Mouse (Mus musculus): ENCODE measurements around the gene Pkmyt1. TPM values are rescaled to one million over a fixed set of nuclear protein-coding genes. Genes with fewer than 3 reads are reported as not detected.
"Not testable (repeated sequence)": the region's sequence is repeated elsewhere in the genome, so short reads cannot be mapped to it uniquely, and the experiment has no call there.

Gene Pkmyt1
- total RNA-seq, 2 experiments from 2014 or later: 5.3 to 5.4 TPM

- no peak for DNase-seq (ENCODE audit: low spot score in 2 of 2)
These were observed 20.2 kb downstream of the Pkmyt1 start for GRCm38 (mm10) chr17:23746311-23746710.

GRCm38 (mm10) chr17:23746767-23747166 lies 20.6 kb downstream of the Pkmyt1 start:
- no peak for DNase-seq (ENCODE audit: low spot score in 2 of 2)

DNA sequence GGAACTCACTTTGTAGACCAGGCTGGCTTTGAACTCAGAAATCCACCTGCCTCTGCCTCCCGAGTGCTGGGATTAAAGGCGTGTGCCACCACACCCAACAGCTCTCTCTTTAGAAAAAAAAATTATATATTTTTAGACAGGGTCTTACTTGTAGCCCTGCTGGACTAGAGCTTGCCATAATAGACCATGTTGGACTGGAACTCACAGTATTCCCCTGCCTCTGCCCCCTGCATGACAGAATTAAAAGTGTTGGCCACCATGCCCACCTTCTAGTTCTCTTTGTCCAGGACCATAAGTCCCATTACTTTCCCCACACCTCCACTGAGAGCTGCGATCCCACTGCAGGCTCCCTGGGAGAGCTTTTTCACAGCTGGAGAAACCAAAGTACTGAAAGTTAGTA lies 21.3 kb downstream of the Pkmyt1 start:
- DNase-seq (ENCODE audit: low spot score in 2 of 2): no peak

GRCm38 (mm10) chr17:23748026-23748425 lies 21.9 kb downstream of the Pkmyt1 start:
- DNase-seq (ENCODE audit: low spot score in 2 of 2): no peak

DNA sequence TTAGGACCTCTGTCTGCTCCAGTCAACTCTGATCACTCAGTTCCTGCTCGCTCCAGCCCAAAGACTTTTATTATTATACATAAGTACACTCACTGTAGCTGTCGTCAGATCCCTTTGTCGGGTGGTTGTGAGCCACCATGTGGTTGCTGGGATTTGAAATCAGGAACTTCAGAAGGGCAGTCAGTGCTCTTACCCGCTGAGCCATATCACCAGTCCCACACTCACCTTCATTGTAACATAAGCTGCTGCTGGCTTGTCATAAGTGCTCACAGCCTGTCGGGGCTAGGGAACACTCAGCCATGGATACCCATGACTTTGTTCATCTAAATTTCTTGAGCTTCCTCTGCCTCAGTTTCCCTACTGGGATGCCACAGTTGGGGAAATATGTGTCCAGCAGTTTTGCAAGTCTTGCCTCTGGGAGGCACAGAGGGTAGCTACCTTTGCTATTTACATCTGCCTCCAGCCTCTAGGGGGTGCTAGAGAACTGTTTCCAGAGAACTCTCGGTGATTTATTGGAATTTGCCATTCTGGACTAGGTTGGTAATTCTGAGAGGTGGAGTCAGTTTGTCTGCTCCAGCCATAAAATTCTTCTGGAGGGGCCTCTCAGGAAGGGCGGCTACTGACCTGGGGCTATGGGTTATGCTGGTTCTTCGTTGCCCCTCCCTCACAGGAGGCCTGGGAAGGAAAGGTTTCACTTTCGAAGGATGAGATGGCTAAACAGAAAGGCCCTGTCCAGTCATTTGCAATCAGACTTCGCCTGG lies 22.7 kb downstream of the Pkmyt1 start:
- DNase-seq (ENCODE audit: low spot score in 2 of 2): peak; percentile 70 to 79

DNA sequence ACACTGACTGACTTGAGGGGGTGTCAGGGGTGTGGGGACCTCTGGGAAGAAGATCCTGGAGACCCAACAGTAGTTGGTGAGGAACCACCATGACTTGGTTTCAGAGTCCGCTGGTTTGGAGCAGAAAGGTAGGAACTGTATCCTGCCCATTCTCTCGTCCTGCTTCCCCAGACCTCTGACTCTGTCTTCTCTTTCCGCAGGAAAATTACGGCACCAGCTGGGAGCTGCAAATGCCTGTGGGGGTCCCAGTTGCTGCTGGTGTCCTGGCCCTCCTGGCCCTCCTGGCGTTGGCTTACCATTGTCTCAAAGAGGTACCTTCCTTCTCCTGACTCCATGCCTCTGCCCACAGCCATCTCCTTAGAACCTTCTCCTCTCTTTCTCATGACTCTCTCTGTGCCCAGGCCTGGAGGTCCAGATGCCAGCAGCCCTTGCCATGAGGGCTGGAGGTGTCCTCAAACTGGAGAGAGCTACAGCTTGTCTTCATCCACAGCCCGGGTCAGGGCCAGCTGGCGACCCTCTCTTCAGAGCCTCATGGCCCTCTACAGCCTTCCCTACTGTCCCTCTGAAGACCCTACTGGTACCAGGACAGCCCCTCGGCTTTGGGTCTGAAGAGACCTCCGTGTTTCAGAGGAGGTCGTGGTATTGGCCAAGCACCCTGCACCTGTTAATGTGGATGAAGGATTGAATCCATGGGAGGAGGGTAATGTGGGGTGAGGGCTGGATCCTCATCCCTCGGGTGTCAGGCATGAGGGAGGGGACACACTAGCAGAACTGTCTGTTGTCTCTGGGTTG lies 23.5 kb downstream of the Pkmyt1 start:
- DNase-seq (ENCODE audit: low spot score in 2 of 2): no peak

DNA sequence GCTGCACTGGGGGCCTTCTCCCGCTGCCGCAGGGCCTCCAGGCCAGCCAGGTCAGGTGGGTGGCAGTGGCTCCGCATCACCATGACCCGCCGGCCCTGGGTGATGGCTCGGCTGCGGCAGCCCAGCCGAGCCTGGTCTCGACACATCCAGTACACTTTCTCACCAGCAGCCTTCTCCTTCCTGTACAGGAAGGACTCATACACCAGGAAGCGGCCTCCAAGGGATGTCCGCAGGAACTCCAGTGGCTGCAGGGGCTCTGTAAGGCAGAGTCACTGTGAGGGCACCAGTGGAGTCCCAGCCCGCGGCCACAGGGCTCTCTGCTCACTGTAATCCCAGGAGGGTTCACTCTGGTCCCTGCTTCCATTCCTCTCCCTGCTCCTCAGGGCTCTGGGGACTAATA lies 29.6 kb downstream of the Pkmyt1 start:
- no peak for DNase-seq (ENCODE audit: low spot score in 2 of 2)

GRCm38 (mm10) chr17:23757581-23757980 lies 31.4 kb downstream of the Pkmyt1 start:
- no peak for DNase-seq (ENCODE audit: low spot score in 2 of 2)

DNA sequence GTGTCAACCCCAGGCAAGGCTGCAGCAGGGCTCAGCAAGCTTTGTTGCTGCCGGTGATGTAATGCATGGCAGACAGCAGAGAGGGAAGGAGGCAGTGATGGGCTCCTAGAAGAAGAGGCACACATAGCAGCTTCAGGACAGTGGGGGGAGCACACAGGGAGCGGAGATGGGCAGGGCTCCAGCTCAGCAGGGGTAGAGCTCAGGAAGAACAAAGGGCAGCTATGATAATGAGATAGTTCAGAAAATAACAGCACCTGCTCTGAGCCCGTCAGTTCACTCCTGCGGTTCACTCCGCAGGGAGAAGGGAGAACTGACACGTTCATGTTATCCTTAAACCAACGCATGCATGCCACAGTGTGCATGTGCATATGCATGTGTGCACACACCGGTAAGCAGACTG lies 32.7 kb downstream of the Pkmyt1 start:
- DNase-seq (ENCODE audit: low spot score in 2 of 2): no peak

- DNase-seq (ENCODE audit: low spot score in 2 of 2): no peak
These were observed 34.1 kb downstream of the Pkmyt1 start for GRCm38 (mm10) chr17:23760231-23760630.

GRCm38 (mm10) chr17:23761155-23761554 lies 35.0 kb downstream of the Pkmyt1 start:
- no peak for DNase-seq (ENCODE audit: low spot score in 2 of 2)

DNA sequence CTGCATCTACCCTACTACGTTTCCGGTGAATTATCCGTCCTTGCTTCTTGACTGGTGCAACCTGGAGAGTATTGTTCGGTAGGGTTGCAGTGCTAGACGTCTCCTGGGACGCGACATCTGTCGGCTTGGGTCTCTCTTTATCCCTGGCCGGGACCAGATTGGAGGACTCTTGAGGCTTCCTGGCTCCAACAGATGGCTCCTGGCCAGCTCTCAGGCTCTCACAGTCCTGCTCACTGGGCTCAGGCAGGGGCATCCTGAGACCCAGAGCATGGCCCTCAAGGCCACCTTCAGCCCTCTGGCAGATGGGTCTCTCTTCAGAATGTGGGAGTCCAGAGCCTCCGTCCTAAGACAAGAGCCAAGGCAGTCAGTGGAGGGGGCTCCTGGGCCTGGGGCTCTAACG lies 36.8 kb downstream of the Pkmyt1 start:
- DNase-seq (ENCODE audit: low spot score in 2 of 2): no peak

- no peak for DNase-seq (ENCODE audit: low spot score in 2 of 2)
These were observed 44.4 kb downstream of the Pkmyt1 start for GRCm38 (mm10) chr17:23770493-23770892.

GRCm38 (mm10) chr17:23770896-23771283 lies 44.8 kb downstream of the Pkmyt1 start:
- DNase-seq (ENCODE audit: low spot score in 2 of 2): peak in 1 of 2 experiments; percentile 43

GRCm38 (mm10) chr17:23771284-23772218 lies 45.4 kb downstream of the Pkmyt1 start, which contains the start of gene Flywch1:
Flywch1 (minus strand) TSS chr17:23771602.
- DNase-seq (ENCODE audit: low spot score in 2 of 2): peak; percentile 98 to 99

DNA sequence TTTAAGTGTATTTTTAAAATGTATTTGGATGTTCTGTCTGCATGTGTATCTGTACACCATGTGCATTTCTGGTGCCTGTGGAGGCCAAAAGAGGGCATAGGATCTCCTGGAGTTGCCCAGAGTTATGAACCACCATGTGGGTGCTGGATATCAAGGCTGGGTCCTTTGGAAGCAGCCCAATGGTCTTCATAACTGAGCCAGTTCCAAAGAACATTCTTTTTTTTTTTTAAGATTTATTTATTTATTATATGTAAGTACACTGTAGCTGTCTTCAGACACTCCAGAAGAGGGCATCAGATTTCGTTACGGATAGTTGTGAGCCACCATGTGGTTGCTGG lies 46.1 kb downstream of the Pkmyt1 start:
- not testable (repeated sequence) for DNase-seq (ENCODE audit: low spot score in 2 of 2)

DNA sequence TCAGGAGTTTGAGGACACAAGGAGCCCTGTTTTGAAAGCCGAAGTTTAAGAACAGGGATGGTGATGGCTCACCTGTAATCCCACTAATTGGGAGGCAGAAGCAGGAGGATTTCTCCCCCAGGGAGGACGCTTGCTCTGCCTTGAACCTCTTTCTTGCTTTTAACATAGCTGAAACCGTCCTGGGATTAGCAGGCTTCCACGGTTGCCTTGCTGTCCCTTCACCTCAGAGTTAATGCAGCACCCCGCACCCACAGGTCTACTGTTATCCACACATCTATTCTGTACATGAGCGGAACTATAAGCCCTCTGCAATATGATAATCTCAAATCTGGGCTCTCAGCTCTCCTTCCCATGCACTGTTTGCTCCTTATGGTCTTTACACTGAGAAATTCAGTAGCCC lies 47.5 kb downstream of the Pkmyt1 start:
- DNase-seq (ENCODE audit: low spot score in 2 of 2): no peak

DNA sequence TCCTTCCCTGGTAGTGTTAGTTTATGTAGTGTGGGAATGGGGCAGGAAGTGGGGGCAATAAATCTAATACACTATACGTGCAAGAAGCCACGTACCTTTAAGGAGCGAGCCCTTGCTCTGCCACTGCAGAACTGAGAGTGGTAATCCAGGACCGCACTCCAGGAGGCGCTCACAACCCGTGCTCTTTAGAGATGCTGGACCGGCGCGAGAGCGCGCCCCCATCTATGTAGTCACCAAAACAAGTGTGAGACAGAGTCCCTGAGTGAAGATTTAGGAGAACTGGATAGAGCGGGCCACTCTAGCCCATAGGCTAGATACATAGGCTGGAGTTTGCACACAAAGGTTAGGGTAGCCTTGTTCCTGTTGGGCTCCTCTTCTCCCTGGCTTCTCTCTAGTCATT lies 48.0 kb downstream of the Pkmyt1 start:
- peak; percentile 83 to 84 for DNase-seq (ENCODE audit: low spot score in 2 of 2)

- DNase-seq (ENCODE audit: low spot score in 2 of 2): no peak
These were observed 50.1 kb downstream of the Pkmyt1 start for GRCm38 (mm10) chr17:23776216-23776615.

DNA sequence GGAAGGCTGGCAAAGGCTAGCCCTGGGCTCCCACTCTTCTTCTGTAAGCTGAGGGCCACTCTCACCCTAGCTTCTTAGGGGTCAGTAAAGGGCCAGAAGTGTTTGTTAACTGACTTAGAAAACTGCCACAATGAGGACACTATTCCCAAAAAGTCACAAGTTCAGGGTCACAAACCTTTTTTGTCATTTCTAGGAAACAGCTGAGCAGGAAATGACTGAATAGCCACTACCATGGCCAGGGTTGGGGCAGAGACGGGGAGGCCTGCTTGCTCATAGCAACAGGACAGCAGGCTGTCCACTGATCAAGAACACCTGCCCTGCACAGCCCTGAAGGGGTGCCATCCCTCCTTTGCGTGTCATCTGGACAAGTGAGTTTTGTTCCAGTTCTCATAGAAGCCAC lies 51.0 kb downstream of the Pkmyt1 start:
- no peak for DNase-seq (ENCODE audit: low spot score in 2 of 2)

GRCm38 (mm10) chr17:23778447-23778846 lies 52.3 kb downstream of the Pkmyt1 start:
- DNase-seq (ENCODE audit: low spot score in 2 of 2): no peak

All from left cerebral cortex, adult 18-20 months (tissue).